ENCODE assay signal across 8 mouse cellular contexts in genomic region chr6:39242718-39243471, GRCm38 (mm10). TPM values are rescaled to one million over a fixed set of nuclear protein-coding genes. Genes with fewer than 3 reads are reported as not detected.
DNase-seq lines count a peak whose midpoint lies in the region; ATAC-seq and TF ChIP-seq lines count a peak whose summit lies in the region.

No protein-coding gene starts in this region.

- no peak overlapping the region for H3K9ac ChIP-seq in heart, embryonic 14.5 days (ENCODE audit: low read length)
- no peak overlapping the region for H3K9ac ChIP-seq in kidney, embryonic 16.5 days (replicated peaks; ENCODE audit: low read length)
- no peak overlapping the region for H3K9ac ChIP-seq in liver, embryonic 16.5 days (ENCODE audit: low read depth, low read length)
- H3K9ac ChIP-seq in neural tube, embryonic 15.5 days (replicated peaks) = no peak overlapping the region

- H3K27ac ChIP-seq in embryonic fibroblast, embryonic 13.5 days (ENCODE audit: insufficient read depth, low read length) = peak overlapping the region; percentile 68
- peak overlapping the region; percentile 71 to 81 for H3K27ac ChIP-seq in heart, embryonic 14.5 days (replicated peaks in 1 of 2; ENCODE audit: control insufficient read depth in 1 of 2, insufficient read depth in 1 of 2, low read depth in 2 of 2, low read length in 2 of 2)
- peak overlapping the region; percentile 62 for H3K27ac ChIP-seq in kidney, embryonic 16.5 days (ENCODE audit: low read length)
- 0 out of 2 replicates have a peak overlapping the region, but pooled peaks have one; percentile 5 for H3K27ac ChIP-seq in liver, embryonic 16.5 days (ENCODE audit: low read length)
- peak overlapping the region; percentile 69 for H3K27ac ChIP-seq in neural tube, embryonic 15.5 days (replicated peaks)

- DNase-seq in left cerebral cortex, adult 18-20 months (ENCODE audit: low spot score in 2 of 2) = peak; percentile 14 to 25
- DNase-seq in left cerebral cortex, adult 11 months (ENCODE audit: low spot score) = no peak

- H3K9me3 ChIP-seq in heart, embryonic 14.5 days (ENCODE audit: control insufficient read depth, low read length) = no peaks in the 10 kb centered on the region
- H3K9me3 ChIP-seq in kidney, embryonic 16.5 days (ENCODE audit: low read length) = no peaks in the 10 kb centered on the region
- H3K9me3 ChIP-seq in liver, embryonic 16.5 days (replicated peaks; ENCODE audit: control insufficient read depth, low read length) = no peaks in the 10 kb centered on the region
- no peaks in the 10 kb centered on the region for H3K9me3 ChIP-seq in neural tube, embryonic 15.5 days (replicated peaks)

- WGBS in heart, embryonic 14.5 days = 26% methylated on average over 8 of the region's 8 CpGs
- 31% methylated on average over 8 of the region's 8 CpGs for WGBS in kidney, embryonic 16.5 days
- WGBS in liver, embryonic 16.5 days (ENCODE audit: insufficient replicate concordance) = 57% methylated on average over 8 of the region's 8 CpGs
- 33% methylated on average over 8 of the region's 8 CpGs for WGBS in neural tube, embryonic 15.5 days

- H3K27me3 ChIP-seq in heart, embryonic 14.5 days (ENCODE audit: control insufficient read depth, insufficient read depth, low read length) = no peaks in the 10 kb centered on the region
- H3K27me3 ChIP-seq in kidney, embryonic 16.5 days (ENCODE audit: insufficient read depth, low read length) = no peaks in the 10 kb centered on the region
- 0 out of 2 replicates have a peak, but pooled peaks cover 2% of the 10 kb centered on the region for H3K27me3 ChIP-seq in liver, embryonic 16.5 days (ENCODE audit: control insufficient read depth, insufficient read depth, low read depth, low read length)
- H3K27me3 ChIP-seq in neural tube, embryonic 15.5 days (replicated peaks) = no peaks in the 10 kb centered on the region

- TF ChIP-seq CTCF in embryonic fibroblast, embryonic 13.5 days (IDR thresholded peaks at IDR 0.05; ENCODE audit: borderline replicate concordance, insufficient read depth, low read length) = no peak

- no peak overlapping the region for H3K4me3 ChIP-seq in embryonic fibroblast, embryonic 13.5 days (ENCODE audit: insufficient read depth, low read length)
- no peak overlapping the region for H3K4me3 ChIP-seq in heart, embryonic 14.5 days (ENCODE audit: control insufficient read depth in 1 of 2, insufficient read depth in 1 of 2, low read depth in 1 of 2, low read length in 2 of 2)
- H3K4me3 ChIP-seq in kidney, embryonic 16.5 days (ENCODE audit: low read length) = no peak overlapping the region
- H3K4me3 ChIP-seq in liver, embryonic 16.5 days (ENCODE audit: low read depth, low read length) = no peak overlapping the region
- no peak overlapping the region for H3K4me3 ChIP-seq in neural tube, embryonic 15.5 days (replicated peaks)

- ATAC-seq in heart, embryonic 14.5 days (ENCODE audit: insufficient number of reproducible peaks, insufficient read depth, low FRiP score, low read depth) = peak; percentile 79
- peak; percentile 94 for ATAC-seq in kidney, embryonic 16.5 days (ENCODE audit: low FRiP score, low TSS enrichment)
- ATAC-seq in liver, embryonic 16.5 days (ENCODE audit: low read depth) = peak; percentile 67; the same call in 1 of the 2 replicates
- peak; percentile 85 for ATAC-seq in neural tube, embryonic 15.5 days (ENCODE audit: low FRiP score)
- ATAC-seq in CD4-positive, CD25-positive, alpha-beta regulatory T cell, adult 4 months = no peak

- peaks cover 8% of the 10 kb centered on the region for H3K4me1 ChIP-seq in embryonic fibroblast, embryonic 13.5 days (ENCODE audit: control insufficient read depth, insufficient read depth, low read length)
- peaks cover 20 to 21% of the 10 kb centered on the region in 2 experiments for H3K4me1 ChIP-seq in heart, embryonic 14.5 days (ENCODE audit: control insufficient read depth in 2 of 2, insufficient read depth in 2 of 2, low read length in 2 of 2)
- H3K4me1 ChIP-seq in kidney, embryonic 16.5 days (ENCODE audit: insufficient read depth, low read length) = peaks cover 19% of the 10 kb centered on the region
- peaks cover 10% of the 10 kb centered on the region for H3K4me1 ChIP-seq in liver, embryonic 16.5 days (ENCODE audit: control insufficient read depth, low read depth, low read length)
- peaks cover 22% of the 10 kb centered on the region for H3K4me1 ChIP-seq in neural tube, embryonic 15.5 days

- peak overlapping the region; percentile 21; the same call in 1 of the 2 replicates for H3K4me2 ChIP-seq in heart, embryonic 14.5 days (ENCODE audit: low read length)
- H3K4me2 ChIP-seq in kidney, embryonic 16.5 days (replicated peaks; ENCODE audit: low read depth, low read length) = no peak overlapping the region
- no peak overlapping the region for H3K4me2 ChIP-seq in liver, embryonic 16.5 days (ENCODE audit: low read depth, low read length)
- H3K4me2 ChIP-seq in neural tube, embryonic 15.5 days = no peak overlapping the region

- no peaks in the 10 kb centered on the region for H3K36me3 ChIP-seq in heart, embryonic 14.5 days (ENCODE audit: control insufficient read depth, insufficient read depth, low read length)
- no peaks in the 10 kb centered on the region for H3K36me3 ChIP-seq in kidney, embryonic 16.5 days (ENCODE audit: insufficient read depth, low read length)
- no peaks in the 10 kb centered on the region for H3K36me3 ChIP-seq in liver, embryonic 16.5 days (ENCODE audit: control insufficient read depth, insufficient read depth)
- H3K36me3 ChIP-seq in neural tube, embryonic 15.5 days = no peaks in the 10 kb centered on the region

- TF ChIP-seq POLR2A in embryonic fibroblast, embryonic 13.5 days (IDR thresholded peaks at IDR 0.05; ENCODE audit: low read depth, low read length) = no peak

RNA-seq across cellular contexts. Expression of gene Kdm7a, which starts 36.3 kb away (rescaled TPM):
- total RNA-seq in left cerebral cortex, adult 18-20 months (2021) = 10 to 100 TPM; 40.2 to 47.6 TPM
- polyA plus RNA-seq in embryonic fibroblast, embryonic 13.5 days (2011; ENCODE audit: insufficient read length, low read depth, missing spikeins) = 6.4 and 9.4 TPM in 2 replicates
- polyA plus RNA-seq in heart, embryonic 14.5 days (2014; fragmentation: Nextera tagmentation; extraction: Ambion mirVana) = 6.5 and 7.1 TPM in 2 replicates
- polyA plus RNA-seq in kidney, embryonic 16.5 days (2015; fragmentation: Nextera tagmentation; extraction: Ambion mirVana) = 5.7 and 6.2 TPM in 2 replicates
- 12.5 and 13.0 TPM in 2 replicates for polyA plus RNA-seq in liver, embryonic 16.5 days (2015; fragmentation: Nextera tagmentation; extraction: Ambion mirVana)
- 3.9 and 4.1 TPM in 2 replicates for polyA plus RNA-seq in neural tube, embryonic 15.5 days (2015; fragmentation: Nextera tagmentation; extraction: Ambion mirVana)
- polyA plus RNA-seq in CD4-positive, CD25-positive, alpha-beta regulatory T cell, adult 4 months (2017; shearing (Covaris generic)) = 10 to 100 TPM; 10.2 to 13.6 TPM

Comparison
In these comparisons a context has a peak if more than half of its experiments do, and no peak if none do; other contexts are left out.
1. H3K27ac ChIP-seq: peak in every context shown above with its lines; median percentile 76 in heart, embryonic 14.5 days; 69 in neural tube, embryonic 15.5 days; 68 in embryonic fibroblast, embryonic 13.5 days; 62 in kidney, embryonic 16.5 days; 5 in liver, embryonic 16.5 days.